Mouse (Mus musculus): ENCODE measurements at regions not wholly inside any gene's neighbourhood (a gene's known extent, or its start where the extent isn't known, plus 50 kb on each side); places are given as distances from the start of the nearest gene placed in this dataset.

- H3K4me3 ChIP-seq (replicated peaks; ENCODE audit: extremely low read depth, low read depth, low read length): no peak overlapping the region
- H3K4me1 ChIP-seq (ENCODE audit: control insufficient read depth, insufficient read depth, low read length): peaks cover 10% of the 10 kb centered on the region
- 34% methylated on average over 8 of the region's 8 CpGs for WGBS
- DNase-seq: no peak
- TF ChIP-seq POLR2A (IDR thresholded peaks at IDR 0.05; ENCODE audit: borderline replicate concordance, extremely low read depth, low read depth, low read length): no peak
- TF ChIP-seq CTCF (IDR thresholded peaks at IDR 0.05; ENCODE audit: insufficient read depth, low read length): no peak
Measured at GRCm38 (mm10) chr17:80786061-80786851, 58.0 kb upstream of the Map4k3 start.

GRCm38 (mm10) chr17:80785476-80785875 is 57.2 kb upstream of the Map4k3 start:
- H3K4me1 ChIP-seq (ENCODE audit: control insufficient read depth, insufficient read depth, low read length): peaks cover 10% of the 10 kb centered on the region
- no peak overlapping the region for H3K4me3 ChIP-seq (replicated peaks; ENCODE audit: extremely low read depth, low read depth, low read length)
- TF ChIP-seq CTCF (IDR thresholded peaks at IDR 0.05; ENCODE audit: insufficient read depth, low read length) (no peak), POLR2A (IDR thresholded peaks at IDR 0.05; ENCODE audit: borderline replicate concordance, extremely low read depth, low read depth, low read length) (no peak)
- no peak for DNase-seq
- WGBS: 81% methylated on average over 8 of the region's 8 CpGs

DNA sequence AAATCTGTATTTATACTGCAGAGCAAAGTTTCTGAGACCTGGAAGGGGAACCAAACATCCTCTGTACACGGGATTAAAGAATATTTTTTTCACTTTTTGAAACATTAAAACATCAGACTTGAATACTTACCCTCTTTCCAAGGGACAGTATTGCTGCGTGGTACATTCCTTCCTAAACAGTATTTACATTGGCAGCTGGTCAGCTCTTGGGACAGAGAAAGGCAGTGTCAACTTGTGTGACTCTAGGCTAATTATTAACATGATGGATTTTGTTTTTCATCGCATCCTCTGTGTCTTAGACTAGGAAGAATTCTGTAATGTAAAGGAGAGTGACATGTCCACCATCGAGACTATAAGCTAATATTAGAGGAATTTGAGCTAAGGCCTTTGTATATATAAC is 56.8 kb upstream of the Map4k3 start:
- Histone ChIP-seq H3K4me1 (ENCODE audit: control insufficient read depth, insufficient read depth, low read length) (peaks cover 10% of the 10 kb centered on the region), H3K4me3 (replicated peaks; ENCODE audit: extremely low read depth, low read depth, low read length) (no peak overlapping the region)
- TF ChIP-seq CTCF (IDR thresholded peaks at IDR 0.05; ENCODE audit: insufficient read depth, low read length): no peak
- TF ChIP-seq POLR2A (IDR thresholded peaks at IDR 0.05; ENCODE audit: borderline replicate concordance, extremely low read depth, low read depth, low read length): no peak
- WGBS: 27% methylated on average over 4 of the region's 4 CpGs
- DNase-seq: no peak

DNA sequence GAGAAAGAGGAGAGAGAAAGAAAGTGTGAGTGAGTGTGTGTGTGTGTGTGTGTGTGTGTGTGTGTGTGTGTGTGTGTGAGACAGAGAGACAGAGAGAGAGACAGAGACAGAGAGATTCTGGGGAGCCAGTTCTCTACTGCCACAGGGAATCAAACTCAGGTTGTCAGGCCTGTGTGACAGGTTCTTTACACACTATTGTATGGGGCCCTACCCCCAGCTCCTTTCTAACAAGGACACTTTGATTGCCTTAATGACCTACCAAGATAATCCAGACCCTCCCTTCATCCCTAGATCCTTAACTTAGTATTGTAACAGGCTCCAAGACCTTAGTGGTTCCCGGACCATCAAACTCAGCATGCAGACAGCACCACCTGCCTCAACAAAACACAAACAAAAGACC is 53.9 kb upstream of the Map4k3 start:
- DNase-seq: no peak
- H3K4me1 ChIP-seq (ENCODE audit: control insufficient read depth, insufficient read depth, low read length): peaks cover 14% of the 10 kb centered on the region
- H3K4me3 ChIP-seq (replicated peaks; ENCODE audit: extremely low read depth, low read depth, low read length): no peak overlapping the region
- WGBS: 63% methylated on average over 1 of the region's 1 CpGs
- TF ChIP-seq POLR2A (IDR thresholded peaks at IDR 0.05; ENCODE audit: borderline replicate concordance, extremely low read depth, low read depth, low read length) (no peak), CTCF (IDR thresholded peaks at IDR 0.05; ENCODE audit: insufficient read depth, low read length) (no peak)

- DNase-seq: no peak
- 97% methylated on average over 12 of the region's 12 CpGs for WGBS
- peaks cover 9% of the 10 kb centered on the region for H3K4me1 ChIP-seq (ENCODE audit: control insufficient read depth, insufficient read depth, low read length)
- no peak for TF ChIP-seq POLR2A (IDR thresholded peaks at IDR 0.05; ENCODE audit: borderline replicate concordance, extremely low read depth, low read depth, low read length)
- no peak for TF ChIP-seq CTCF (IDR thresholded peaks at IDR 0.05; ENCODE audit: insufficient read depth, low read length)
- no peak overlapping the region for H3K4me3 ChIP-seq (replicated peaks; ENCODE audit: extremely low read depth, low read depth, low read length)
Measured at GRCm38 (mm10) chr17:80781621-80782020, 53.3 kb upstream of the Map4k3 start.

DNA sequence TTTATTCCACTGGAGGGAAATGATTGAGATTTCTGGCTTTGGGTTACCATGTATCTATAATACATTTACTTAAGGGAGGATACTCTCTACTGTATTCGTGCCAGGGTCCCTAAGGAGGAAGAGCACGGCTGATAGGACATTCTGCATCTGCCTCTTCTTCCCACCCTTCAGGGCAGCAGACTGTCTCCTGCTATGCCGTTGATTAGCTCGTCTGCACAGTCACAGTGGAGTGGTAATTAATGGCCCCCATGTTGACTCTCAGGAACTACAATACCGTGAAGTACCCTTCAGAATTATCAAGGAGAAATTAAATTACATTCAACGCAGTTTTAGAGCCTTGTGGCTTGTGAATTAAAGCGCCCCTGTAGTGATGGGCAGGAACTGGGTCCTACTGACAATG is 52.0 kb upstream of the Map4k3 start:
- no peak for TF ChIP-seq CTCF (IDR thresholded peaks at IDR 0.05; ENCODE audit: insufficient read depth, low read length)
- no peak for TF ChIP-seq POLR2A (IDR thresholded peaks at IDR 0.05; ENCODE audit: borderline replicate concordance, extremely low read depth, low read depth, low read length)
- Histone ChIP-seq H3K4me1 (ENCODE audit: control insufficient read depth, insufficient read depth, low read length) (peaks cover 10% of the 10 kb centered on the region), H3K4me3 (replicated peaks; ENCODE audit: extremely low read depth, low read depth, low read length) (no peak overlapping the region)
- no peak for DNase-seq
- WGBS: 68% methylated on average over 7 of the region's 7 CpGs

- WGBS: 53% methylated on average over 6 of the region's 6 CpGs
- DNase-seq: no peak
- Histone ChIP-seq H3K4me3 (replicated peaks; ENCODE audit: extremely low read depth, low read depth, low read length) (no peak overlapping the region), H3K4me1 (ENCODE audit: control insufficient read depth, insufficient read depth, low read length) (peaks cover 10% of the 10 kb centered on the region)
- TF ChIP-seq CTCF (IDR thresholded peaks at IDR 0.05; ENCODE audit: insufficient read depth, low read length) (no peak), POLR2A (IDR thresholded peaks at IDR 0.05; ENCODE audit: borderline replicate concordance, extremely low read depth, low read depth, low read length) (no peak)
Measured at GRCm38 (mm10) chr17:80779782-80780181, 51.5 kb upstream of the Map4k3 start.

All from lung, adult 2 months (tissue).